Mouse (Mus musculus) ES-E14 (cell line): ENCODE data around the gene Usp48. TPM values are rescaled to one million over a fixed set of nuclear protein-coding genes. Genes with fewer than 3 reads are reported as not detected.

Experiments used
- DNase-seq: peaks from one replicate; pipeline ENCODE4 v3.0.0-alpha.2; 2013; ENCODE audit warnings: low read depth, low spot score
- H3K27ac ChIP-seq: 2 replicates; pipeline ENCODE4 v1.5.1; 2012; ENCODE audit warnings: low read depth, mild to moderate bottlenecking, low read length, moderate library complexity, mixed read lengths; ENCODE audit not compliant: poor library complexity, insufficient read depth, severe bottlenecking
- H3K36me3 ChIP-seq: 2 replicates; pipeline ENCODE4 v1.6.1; 2012; ENCODE audit warnings: mild to moderate bottlenecking, low read length, moderate library complexity, mixed read lengths; ENCODE audit not compliant: control insufficient read depth, poor library complexity, insufficient read depth, severe bottlenecking
- H3K4me1 ChIP-seq, 2 experiments: fragments of 150-350 bp in 1 of 2; sonication (generic) in 1 of 2; 2 replicates each; pipeline ENCODE4 v1.6.1; 2012; ENCODE audit warnings: low read length in 2 of 2, mild to moderate bottlenecking in 1 of 2, mixed read lengths in 1 of 2; ENCODE audit not compliant: control insufficient read depth in 2 of 2, insufficient read depth in 2 of 2, poor library complexity in 1 of 2
- H3K4me3 ChIP-seq, 2 experiments: fragments of 150-350 bp in 1 of 2; sonication (generic) in 1 of 2; 2 replicates each; pipeline ENCODE4 v1.5.1; 2012; ENCODE audit warnings: low read length in 2 of 2, low read depth in 1 of 2, mild to moderate bottlenecking in 1 of 2, mixed read lengths in 1 of 2; ENCODE audit not compliant: insufficient read depth in 1 of 2, poor library complexity in 1 of 2, severe bottlenecking in 1 of 2
- H3K9ac ChIP-seq: 2 replicates; pipeline ENCODE4 v1.6.1; 2012; ENCODE audit warnings: low read depth, mild to moderate bottlenecking, low read length, mixed read lengths; ENCODE audit not compliant: poor library complexity, insufficient read depth, severe bottlenecking
- H3K9me3 ChIP-seq: fragments of 150-350 bp; sonication (generic); 2 replicates; pipeline ENCODE4 v1.6.1; 2012; ENCODE audit warnings: low read depth, mild to moderate bottlenecking, low read length; ENCODE audit not compliant: control insufficient read depth, insufficient read depth
- CHD2 ChIP-seq: IDR thresholded peaks from 2 replicates; pipeline ENCODE4 v1.6.1; 2014; ENCODE audit warnings: mild to moderate bottlenecking, low read depth, low read length, inconsistent platforms
- HCFC1 ChIP-seq: IDR thresholded peaks from 2 replicates; pipeline ENCODE4 v1.6.1; 2012; ENCODE audit warnings: low read length, inconsistent platforms, borderline replicate concordance; ENCODE audit not compliant: insufficient read depth
- MAFK ChIP-seq: IDR thresholded peaks from 2 replicates; pipeline ENCODE4 v1.6.1; 2014; ENCODE audit warnings: mild to moderate bottlenecking, low read depth, low read length, inconsistent platforms; ENCODE audit not compliant: insufficient read depth
- ZC3H11A ChIP-seq: IDR thresholded peaks from 2 replicates; pipeline ENCODE4 v1.6.1; 2012; ENCODE audit warnings: low read depth, mild to moderate bottlenecking, inconsistent platforms, low read length, borderline replicate concordance
- ZNF384 ChIP-seq: IDR thresholded peaks from 2 replicates; pipeline ENCODE4 v1.6.1; 2012; ENCODE audit warnings: low read depth, low read length, inconsistent platforms
- in situ Hi-C, 2 experiments: fragments of 600-800 bp; cut with MboI; formaldehyde crosslinking; loops; one replicate each; pipeline ENCODE4 v1.15.1; 2025; ENCODE audit warnings: low sequenced_read_pairs in 2 of 2, inconsistent platforms in 1 of 2; ENCODE audit not compliant: unreplicated experiment in 2 of 2
- total RNA-seq: library from RNA; depleted of rRNA; stranded (reverse); fragments of 300-350 nt; gene quantifications from 2 replicates; pipeline ENCODE4 v1.2.3, GENCODE M21; 2012

The Usp48 gene
- total RNA-seq, 1 experiment, result 173 TPM

- Histone ChIP-seq H3K36me3 (peaks cover 78% of the 10 kb centered on the region), H3K9me3 (no peaks in the 10 kb centered on the region), H3K9ac (no peak overlapping the region), H3K4me3 (no peak overlapping the region), H3K27ac (no peak overlapping the region), H3K4me1 (peaks cover 1 to 8% of the 10 kb centered on the region in 2 experiments; a peak in 1 of 4 replicates)
- DNase-seq, result no peak
- in situ Hi-C loops, result no loop called here
- TF ChIP-seq ZC3H11A (no peak), MAFK (no peak), HCFC1 (no peak), CHD2 (no peak), ZNF384 (no peak)
These were observed 16.1 kb downstream of the Usp48 start for GRCm38 (mm10) chr4:137609702-137610101.

GRCm38 (mm10) chr4:137610256-137610655, 16.7 kb downstream of the Usp48 start:
- Histone ChIP-seq H3K9ac (no peak overlapping the region), H3K36me3 (peaks cover 80% of the 10 kb centered on the region), H3K27ac (no peak overlapping the region), H3K9me3 (no peaks in the 10 kb centered on the region), H3K4me1 (peaks cover 1 to 8% of the 10 kb centered on the region in 2 experiments; a peak in 1 of 4 replicates), H3K4me3 (no peak overlapping the region)
- TF ChIP-seq ZNF384 (no peak), CHD2 (no peak), HCFC1 (no peak), ZC3H11A (no peak), MAFK (no peak)
- no peak for DNase-seq
- in situ Hi-C loops, result no loop called here

GRCm38 (mm10) chr4:137622847-137623246, 29.3 kb downstream of the Usp48 start:
- Histone ChIP-seq H3K4me1 (no peaks in the 10 kb centered on the region; a peak in 1 of 4 replicates), H3K27ac (no peak overlapping the region), H3K9me3 (no peaks in the 10 kb centered on the region), H3K36me3 (peaks cover 55% of the 10 kb centered on the region), H3K4me3 (no peak overlapping the region), H3K9ac (no peak overlapping the region)
- DNase-seq, result no peak
- TF ChIP-seq ZC3H11A, result no peak
- no peak for TF ChIP-seq ZNF384
- no peak for TF ChIP-seq CHD2
- no peak for TF ChIP-seq MAFK
- no peak for TF ChIP-seq HCFC1
- in situ Hi-C loops, result no loop called here

- no peak for DNase-seq
- in situ Hi-C loops, result no loop called here
- H3K9ac ChIP-seq, result no peak overlapping the region
- H3K36me3 ChIP-seq, result peaks cover 59% of the 10 kb centered on the region
- no peaks in the 10 kb centered on the region for H3K9me3 ChIP-seq
- TF ChIP-seq HCFC1 (no peak), ZC3H11A (no peak), CHD2 (no peak), MAFK (no peak), ZNF384 (no peak)
- peaks cover 5 to 12% of the 10 kb centered on the region in 2 experiments for H3K4me1 ChIP-seq
- no peak overlapping the region for H3K27ac ChIP-seq
- H3K4me3 ChIP-seq, result no peak overlapping the region
These were observed 34.1 kb downstream of the Usp48 start for GRCm38 (mm10) chr4:137627476-137628235.

- no peak for DNase-seq
- peaks cover 59% of the 10 kb centered on the region for H3K36me3 ChIP-seq
- no peaks in the 10 kb centered on the region for H3K9me3 ChIP-seq
- TF ChIP-seq ZNF384 (no peak), MAFK (no peak), HCFC1 (no peak), ZC3H11A (no peak), CHD2 (no peak)
- no peak overlapping the region for H3K9ac ChIP-seq
- in situ Hi-C loops, result no loop called here
- H3K4me1 ChIP-seq, result peaks cover 5 to 14% of the 10 kb centered on the region in 2 experiments
- H3K4me3 ChIP-seq, result no peak overlapping the region
- H3K27ac ChIP-seq, result no peak overlapping the region
These were observed 34.8 kb downstream of the Usp48 start for GRCm38 (mm10) chr4:137628400-137628799.
